Mouse (Mus musculus) bone marrow macrophage, adult 2 months (primary cell): ENCODE measurements around the gene Ppp1r18.

Source experiments
- CTCF ChIP-seq: IDR thresholded peaks from 2 replicates; pipeline ENCODE4 v1.5.1; 2012; ENCODE audit warnings: low read depth, mild to moderate bottlenecking, low read length, moderate library complexity
- POLR2A ChIP-seq: IDR thresholded peaks from 2 replicates; pipeline ENCODE4 v1.6.1; 2012; ENCODE audit warnings: mild to moderate bottlenecking, low read depth, low read length, borderline replicate concordance

DNA sequence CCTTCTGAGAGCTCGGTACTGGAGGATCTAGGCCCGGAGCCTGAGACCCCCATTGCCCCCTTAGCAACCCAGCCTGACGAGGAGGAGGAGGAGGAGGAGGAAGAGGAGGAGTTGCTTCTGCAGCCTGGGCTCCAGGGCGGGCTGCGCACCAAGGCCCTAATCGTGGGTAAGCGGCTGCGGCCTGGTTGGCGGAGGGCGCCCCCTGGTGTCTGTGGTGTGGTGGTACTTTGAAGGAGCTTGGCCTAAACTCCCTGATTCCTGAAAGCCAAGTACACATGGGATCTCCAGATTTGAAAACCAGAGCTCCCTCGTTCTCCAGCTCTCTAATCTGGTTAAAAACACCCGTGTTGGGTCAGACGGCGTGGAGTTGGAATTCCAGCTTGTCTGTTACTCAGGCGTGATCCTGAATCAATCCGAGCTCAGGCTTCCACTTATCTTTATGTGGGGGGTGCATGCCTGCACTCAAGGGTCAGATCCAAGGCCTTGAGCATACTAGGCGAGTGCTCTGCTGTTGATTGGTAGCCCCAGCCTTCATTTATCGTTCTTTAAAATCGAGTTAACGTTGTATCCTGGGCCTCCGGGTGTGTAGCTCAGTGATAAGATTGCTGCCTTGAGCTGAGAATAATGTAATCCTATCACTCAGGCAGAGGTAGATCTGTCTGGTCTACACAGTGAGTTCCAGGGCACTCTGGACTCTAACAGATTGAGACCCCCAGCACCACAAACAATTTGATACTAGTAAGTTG, 8.6 kb downstream of the Ppp1r18 start:
- TF ChIP-seq CTCF (peak; percentile 77; the same call in 1 of the 2 replicates), POLR2A (no peak)
